Mouse (Mus musculus) hematopoietic stem cell, adult 5-6 weeks (primary cell): ENCODE data around the gene Adcy10. TPM values are rescaled to one million over a fixed set of nuclear protein-coding genes. Genes with fewer than 3 reads are reported as not detected.

Source experiments
- ATAC-seq, 2 experiments: fragments of 125-278 bp in 1 of 2; replicated peaks in 1 of 2; 2 replicates each; pipeline ENCODE4 v1.8.0; 2016 to 2017; ENCODE audit warnings: inconsistent platforms in 2 of 2, mild to moderate bottlenecking in 2 of 2, moderate number of reproducible peaks in 2 of 2, low read depth in 1 of 2, moderate TSS enrichment in 1 of 2; ENCODE audit not compliant: low FRiP score in 2 of 2, poor library complexity in 2 of 2, severe bottlenecking in 2 of 2, insufficient read depth in 1 of 2, low TSS enrichment in 1 of 2
- total RNA-seq: library from RNA; stranded (forward); fragments of 172-1452, 232-1000 nt; gene quantifications from 2 replicates; pipeline ENCODE4 v1.2.3, GENCODE M21; 2017

Adcy10 gene
- total RNA-seq, result not detected in 2 replicates

- ATAC-seq, result peak in 1 of 2 experiments; percentile 62; a peak in 1 of 4 replicates
Measured at GRCm38 (mm10) chr1:165484688-165485233, at the start of gene Adcy10. Gene Adcy10 (plus strand): TSS chr1:165485183.

GRCm38 (mm10) chr1:165438289-165439021, 46.5 kb upstream of the Adcy10 start:
- ATAC-seq, result 0 out of 4 replicates have a peak, but pooled peaks of 1 of the 2 experiments have one; percentile 17

- no peak for ATAC-seq
Measured at GRCm38 (mm10) chr1:165440788-165441187, 44.2 kb upstream of the Adcy10 start.

GRCm38 (mm10) chr1:165441201-165441600, 43.8 kb upstream of the Adcy10 start:
- no peak for ATAC-seq

- no peak for ATAC-seq
Measured at GRCm38 (mm10) chr1:165441719-165442118, 43.3 kb upstream of the Adcy10 start.

- ATAC-seq, result no peak
Measured at GRCm38 (mm10) chr1:165459041-165459502, 25.9 kb upstream of the Adcy10 start.

GRCm38 (mm10) chr1:165459503-165460181, 25.3 kb upstream of the Adcy10 start:
- ATAC-seq, result no peak

GRCm38 (mm10) chr1:165460360-165460800, 24.6 kb upstream of the Adcy10 start, which contains the start of the genes Dcaf6 and Mpc2:
Gene Dcaf6 (minus strand): TSS chr1:165460475.
Gene Mpc2 (plus strand): TSS chr1:165460637.
- peak; percentile 78 to 81 for ATAC-seq

- ATAC-seq, result peak; percentile 88
Measured at GRCm38 (mm10) chr1:165460801-165461377, 24.1 kb upstream of the Adcy10 start.

GRCm38 (mm10) chr1:165461681-165462080, 23.3 kb upstream of the Adcy10 start:
- ATAC-seq, result no peak

GRCm38 (mm10) chr1:165462861-165463260, 22.1 kb upstream of the Adcy10 start:
- ATAC-seq, result no peak

GRCm38 (mm10) chr1:165464574-165464973, 20.4 kb upstream of the Adcy10 start:
- no peak for ATAC-seq

GRCm38 (mm10) chr1:165468971-165469370, 16.0 kb upstream of the Adcy10 start:
- no peak for ATAC-seq

GRCm38 (mm10) chr1:165469717-165470116, 15.3 kb upstream of the Adcy10 start:
- ATAC-seq, result no peak

GRCm38 (mm10) chr1:165471490-165471889, 13.5 kb upstream of the Adcy10 start:
- peak; percentile 45 to 56; a peak in 2 of 4 replicates for ATAC-seq

GRCm38 (mm10) chr1:165486108-165486507, 1.1 kb downstream of the Adcy10 start:
- no peak for ATAC-seq

GRCm38 (mm10) chr1:165489197-165489596, 4.2 kb downstream of the Adcy10 start:
- peak; percentile 32 to 54; a peak in 1 of 4 replicates for ATAC-seq

- ATAC-seq, result no peak
Measured at GRCm38 (mm10) chr1:165498856-165499255, 13.9 kb downstream of the Adcy10 start.
